Mouse (Mus musculus) cortical plate, adult 2 months (tissue): ENCODE data around the gene Dmbx1.

ENCODE experiments used
- CTCF ChIP-seq: fragments of 200-500 bp; IDR thresholded peaks from 2 replicates; pipeline ENCODE4 v1.5.1; 2011; ENCODE audit warnings: mild to moderate bottlenecking, control low read depth, low read length; ENCODE audit not compliant: insufficient read depth; ENCODE audit errors: extremely low read depth
- POLR2A ChIP-seq: fragments of 200-500 bp; IDR thresholded peaks from 2 replicates; pipeline ENCODE4 v1.6.1; 2011; ENCODE audit warnings: mild to moderate bottlenecking, low read length, control low read depth; ENCODE audit not compliant: insufficient read depth; ENCODE audit errors: extremely low read depth

- TF ChIP-seq CTCF (no peak), POLR2A (no peak)
Observed at GRCm38 (mm10) chr4:115959546-115959945, 19.8 kb upstream of the Dmbx1 start.
